Mouse (Mus musculus): ENCODE data around the gene Dclre1a.
"Not testable (repeated sequence)": the region's sequence is repeated elsewhere in the genome, so short reads cannot be mapped to it uniquely, and the experiment has no call there.

The Dclre1a gene

DNA sequence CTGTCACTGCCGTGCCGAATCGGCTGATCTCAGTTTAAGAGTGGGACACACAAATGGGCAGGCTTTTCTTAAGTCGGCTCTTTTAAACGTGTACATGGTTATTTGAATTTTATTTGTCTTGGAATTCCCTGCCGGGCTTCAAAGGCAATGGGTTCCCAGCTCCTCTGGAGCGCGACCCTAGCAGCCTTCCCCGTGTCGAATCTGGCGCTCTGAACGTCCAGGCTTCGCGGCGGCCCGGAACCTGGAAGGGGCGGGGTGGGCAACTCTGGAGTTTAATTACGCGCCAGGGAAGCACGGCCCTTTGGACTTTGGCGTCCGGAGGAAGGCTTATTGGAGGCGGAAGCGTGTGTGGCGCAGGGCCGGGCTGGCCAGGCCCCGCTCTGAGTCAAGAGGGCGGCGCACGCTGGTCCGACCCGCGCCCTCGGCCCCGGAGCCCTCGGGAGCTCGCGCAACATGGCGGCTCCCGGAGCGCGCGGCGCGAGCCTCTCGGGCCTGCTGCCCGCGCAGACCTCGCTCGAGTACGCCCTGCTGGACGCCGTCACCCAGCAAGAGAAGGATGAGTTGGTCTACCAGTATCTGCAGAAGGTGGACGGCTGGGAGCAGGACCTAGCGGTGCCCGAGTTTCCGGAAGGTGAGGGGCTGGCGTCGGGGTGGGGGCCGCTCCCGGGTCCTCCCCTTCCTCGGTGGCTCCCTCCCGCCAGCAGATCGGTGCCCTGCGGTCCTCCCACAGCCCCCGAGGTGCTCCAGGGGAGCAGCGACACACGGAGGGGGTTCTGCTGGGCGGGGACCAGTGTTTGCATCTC is 409 bp upstream of the Dclre1a start, which contains the start of gene Nhlrc2:
Gene Nhlrc2 (plus strand): TSS at position 32 of the 803 bp plus-strand sequence.
- DNase-seq (ENCODE audit: low read depth, low spot score), result peak; percentile 64

DNA sequence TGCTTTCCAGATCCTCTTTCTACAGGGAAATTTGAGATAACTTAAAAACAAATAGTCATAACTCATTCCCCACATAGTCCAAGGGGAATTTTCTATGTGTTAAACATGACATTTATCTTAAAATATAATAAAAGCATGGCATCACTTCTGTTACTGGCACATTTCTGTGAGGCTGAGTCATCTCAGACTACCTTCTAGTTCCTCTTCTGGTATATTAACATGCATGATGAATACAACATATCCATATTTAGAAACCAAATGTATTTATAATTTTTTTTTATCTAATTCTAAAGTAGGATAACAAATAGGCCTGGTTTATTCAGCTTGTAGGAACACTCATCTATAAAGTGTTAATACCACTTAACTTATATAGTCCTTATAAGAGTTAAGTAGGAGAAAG is 2.0 kb downstream of the Dclre1a start:
- DNase-seq (ENCODE audit: low read depth, low spot score), result no peak

DNA sequence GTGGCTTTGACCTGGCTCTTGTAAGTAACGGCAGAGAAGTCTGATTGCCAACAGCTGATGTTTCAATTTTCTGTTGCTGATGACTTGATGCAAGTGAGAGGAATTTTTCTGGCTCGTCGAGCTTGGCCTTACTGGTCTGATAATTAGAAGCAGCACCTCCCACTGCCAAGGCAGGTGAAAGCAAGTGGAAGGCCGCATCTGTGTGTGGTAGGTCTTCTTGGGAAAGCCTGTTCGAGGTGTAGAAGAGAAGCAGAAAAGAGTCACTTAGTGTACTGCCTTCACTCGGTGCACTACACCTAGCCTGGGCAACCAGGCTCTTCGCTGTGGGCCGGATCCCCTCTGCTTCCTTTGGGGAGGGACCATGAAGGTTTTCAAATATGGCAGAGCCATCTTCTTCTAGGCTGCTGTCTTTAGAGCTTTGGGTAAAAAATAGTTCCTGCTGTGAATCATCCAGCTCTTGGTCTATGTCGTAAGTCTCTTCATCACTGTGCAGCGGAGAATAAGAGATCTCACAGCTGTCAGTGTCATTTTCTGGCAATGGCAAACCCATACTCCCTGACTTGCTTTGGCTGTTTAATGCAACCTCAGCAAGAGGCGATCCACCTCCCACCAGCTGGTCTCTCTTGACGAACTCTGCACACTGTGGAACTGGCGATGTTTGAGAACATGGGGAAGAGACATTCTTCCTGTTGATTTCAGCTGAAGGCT is 3.2 kb downstream of the Dclre1a start:
- no peak for DNase-seq (ENCODE audit: low read depth, low spot score)

DNA sequence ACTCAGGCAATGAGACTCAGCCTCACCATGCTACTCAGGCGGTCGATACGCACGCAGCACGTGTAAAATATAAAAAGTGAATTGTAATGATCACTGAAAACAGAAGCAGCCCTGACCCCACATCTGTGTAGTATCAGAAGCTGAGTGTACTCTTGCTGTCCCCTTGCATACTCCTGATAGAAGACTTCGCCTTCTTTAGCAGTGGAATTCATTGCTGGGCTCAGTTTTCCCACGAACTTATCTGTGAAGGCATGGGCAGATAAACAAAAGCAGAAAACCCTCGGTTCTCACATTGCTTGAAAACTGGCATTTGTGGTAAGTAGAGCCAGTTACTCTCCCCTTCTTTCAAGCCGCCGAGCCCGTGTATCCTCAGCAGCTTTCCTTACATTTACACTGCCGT is 4.7 kb downstream of the Dclre1a start:
- no peak for DNase-seq (ENCODE audit: low read depth, low spot score)

DNA sequence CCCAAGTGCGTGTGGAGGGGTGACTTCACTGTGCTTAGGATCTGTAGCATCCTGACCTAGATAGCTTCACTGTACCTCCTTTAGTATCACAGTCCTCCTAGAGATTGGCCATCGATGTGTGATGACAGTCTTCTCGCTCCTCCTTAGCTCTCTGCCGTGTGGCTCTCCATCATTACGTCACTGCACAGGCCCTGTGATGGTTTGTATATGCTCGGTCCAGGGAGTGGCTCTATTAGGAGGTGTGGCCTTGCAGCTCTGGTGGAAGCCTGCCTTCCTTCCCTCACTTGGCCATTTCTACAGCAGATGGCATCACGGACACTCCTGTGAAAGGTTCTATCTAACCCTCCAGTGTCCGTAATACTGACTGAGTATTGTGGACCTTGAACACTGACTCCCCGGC is 12.3 kb downstream of the Dclre1a start:
- DNase-seq (ENCODE audit: low read depth, low spot score), result no peak

DNA sequence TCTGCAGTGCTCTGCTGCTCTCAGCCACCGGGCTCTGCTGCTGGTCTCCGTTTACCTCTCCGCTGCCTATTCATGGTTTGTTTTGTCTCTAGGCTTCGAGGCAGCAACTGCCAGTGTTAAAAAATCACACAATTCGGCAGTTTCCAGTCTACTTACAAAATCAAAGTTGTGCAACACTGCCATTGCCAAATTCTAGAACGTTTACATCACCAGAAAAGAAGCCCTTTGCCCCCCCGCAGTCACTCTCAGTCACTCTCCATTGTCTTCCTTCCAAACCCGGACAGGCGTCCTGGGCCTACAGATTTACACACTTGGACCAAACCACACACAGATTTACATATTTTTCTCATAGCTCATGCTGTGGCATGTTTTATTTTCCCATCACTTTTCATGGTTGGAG is 13.0 kb downstream of the Dclre1a start:
- DNase-seq (ENCODE audit: low read depth, low spot score), result no peak

DNA sequence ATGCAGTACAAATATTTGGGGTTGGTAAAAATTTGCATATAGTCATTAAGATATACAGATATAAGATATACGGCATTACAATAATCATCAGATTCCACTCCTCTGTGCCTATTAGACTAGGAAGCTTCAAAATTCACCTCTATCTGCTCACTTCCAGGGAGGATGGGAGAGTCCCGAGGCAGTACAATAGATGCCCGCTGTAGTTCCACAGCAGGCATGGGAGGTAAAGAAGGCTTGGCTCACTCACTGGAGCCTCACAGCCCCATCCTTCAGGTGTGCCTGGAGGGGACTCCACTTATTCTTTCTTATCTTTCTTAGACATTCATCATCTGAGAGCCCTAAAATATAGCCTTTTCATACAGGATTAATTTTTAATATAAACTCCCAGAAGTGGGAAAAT is 13.7 kb downstream of the Dclre1a start:
- no peak for DNase-seq (ENCODE audit: low read depth, low spot score)

DNA sequence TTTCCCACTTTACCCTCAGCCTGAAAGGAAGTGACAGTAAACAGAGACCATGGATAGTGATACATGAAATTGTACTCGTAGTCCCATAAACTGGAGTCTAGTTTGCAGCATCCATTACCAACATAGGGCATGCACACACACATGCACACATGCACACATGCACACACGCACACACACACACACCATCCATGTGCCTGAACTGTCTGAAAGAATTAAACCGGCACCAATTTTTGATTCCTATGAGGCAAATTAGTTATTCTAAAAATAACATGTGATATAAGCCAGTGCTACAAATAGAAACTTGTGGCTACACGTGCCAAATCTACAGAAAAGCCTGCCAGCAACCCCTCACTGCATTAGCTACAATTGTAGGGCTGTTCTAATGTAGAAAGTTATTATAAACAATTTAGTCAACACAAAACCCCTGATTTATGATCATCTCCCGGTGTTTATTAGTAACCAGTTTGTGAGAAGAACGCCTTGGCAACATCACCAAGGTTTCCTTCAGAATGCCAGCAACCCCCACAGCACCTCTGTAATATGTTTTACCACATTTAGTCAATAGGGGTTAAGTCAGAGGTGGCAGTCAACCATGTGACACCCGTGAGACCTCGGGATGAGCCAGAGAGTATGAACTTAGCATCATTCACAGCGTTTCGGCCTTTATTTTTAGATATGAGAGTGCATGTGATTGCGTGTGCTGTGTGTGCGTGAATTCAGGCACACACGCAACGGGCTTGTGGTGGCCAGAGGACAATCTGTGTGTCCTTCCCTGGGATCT is 14.5 kb downstream of the Dclre1a start:
- DNase-seq (ENCODE audit: low read depth, low spot score), result no peak

DNA sequence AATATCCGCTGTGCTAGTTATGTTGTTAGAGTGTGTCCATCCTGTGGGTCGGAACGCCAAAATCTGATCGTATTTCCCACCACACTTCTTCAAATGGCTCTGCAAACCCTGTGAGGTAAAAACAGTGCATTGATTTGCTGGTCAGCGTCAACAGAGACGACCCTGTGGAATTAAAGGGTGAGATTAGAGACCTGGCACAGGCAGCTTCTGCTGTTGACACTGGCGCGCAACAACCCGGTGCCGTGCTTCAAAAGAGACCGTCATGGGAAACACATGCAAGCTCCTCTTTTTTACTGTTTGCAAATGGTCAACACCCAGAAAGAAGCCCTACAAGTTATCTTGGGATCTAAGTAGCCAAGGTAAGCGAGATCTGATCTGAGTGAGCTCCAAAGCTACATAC is 16.8 kb downstream of the Dclre1a start:
- no peak for DNase-seq (ENCODE audit: low read depth, low spot score)

DNA sequence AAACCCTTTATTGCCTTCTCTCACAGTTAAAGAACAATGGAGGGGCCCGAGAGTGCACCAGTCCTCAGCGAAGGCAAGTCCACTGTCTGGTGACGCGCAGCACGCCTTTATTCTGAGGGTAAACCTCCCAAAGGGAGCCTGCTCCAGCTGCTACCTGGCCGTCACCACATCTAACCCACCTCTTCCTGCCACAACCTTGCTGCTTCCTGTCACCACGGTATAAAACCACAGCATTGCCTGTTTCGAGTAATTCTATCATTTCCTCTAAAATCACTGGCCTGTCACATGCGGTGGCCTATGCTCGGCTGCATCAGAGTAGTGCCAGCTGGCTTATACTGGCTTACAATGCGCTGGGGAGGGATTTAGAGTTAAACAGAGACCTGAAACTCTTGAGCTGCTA is 17.5 kb downstream of the Dclre1a start:
- DNase-seq (ENCODE audit: low read depth, low spot score), result not testable (repeated sequence)

DNA sequence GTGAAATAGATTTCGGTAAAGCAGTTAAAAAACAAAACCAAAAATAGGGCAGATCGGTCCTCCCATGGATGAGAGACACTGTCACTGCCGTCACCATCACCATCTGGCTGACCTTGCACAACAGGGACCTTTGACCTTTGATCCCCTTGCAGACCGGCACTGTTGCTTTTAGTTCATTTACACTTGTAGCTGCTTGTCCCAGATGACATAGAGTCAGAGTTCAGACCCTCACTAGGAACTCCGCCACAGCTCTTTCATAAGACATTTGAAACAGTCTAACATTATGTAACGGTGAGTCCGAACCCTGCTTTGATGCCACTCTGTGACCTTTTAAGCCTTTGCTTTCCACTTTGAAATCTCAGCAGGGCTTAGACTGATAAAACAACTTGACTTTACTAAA is 28.6 kb downstream of the Dclre1a start:
- not testable (repeated sequence) for DNase-seq (ENCODE audit: low read depth, low spot score)

DNA sequence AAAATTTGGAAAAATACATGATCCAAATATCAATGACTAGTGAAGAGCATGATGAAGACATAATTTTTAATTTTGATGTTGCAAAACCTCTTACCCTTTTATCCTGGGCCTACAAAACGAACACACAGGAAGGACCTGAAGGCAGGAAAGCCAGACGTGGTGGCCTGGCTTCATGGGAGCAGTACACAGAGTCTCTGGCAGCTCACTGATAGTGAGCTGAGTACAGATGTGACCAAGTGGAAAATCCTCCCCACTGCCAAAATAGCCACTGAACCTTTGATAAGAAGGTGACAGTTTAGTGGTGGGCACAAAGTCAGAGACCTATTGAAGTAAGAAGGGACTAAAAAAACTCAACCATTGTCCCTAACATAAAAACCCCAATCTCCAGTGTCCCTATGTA is 34.5 kb downstream of the Dclre1a start:
- DNase-seq (ENCODE audit: low read depth, low spot score), result not testable (repeated sequence)

DNA sequence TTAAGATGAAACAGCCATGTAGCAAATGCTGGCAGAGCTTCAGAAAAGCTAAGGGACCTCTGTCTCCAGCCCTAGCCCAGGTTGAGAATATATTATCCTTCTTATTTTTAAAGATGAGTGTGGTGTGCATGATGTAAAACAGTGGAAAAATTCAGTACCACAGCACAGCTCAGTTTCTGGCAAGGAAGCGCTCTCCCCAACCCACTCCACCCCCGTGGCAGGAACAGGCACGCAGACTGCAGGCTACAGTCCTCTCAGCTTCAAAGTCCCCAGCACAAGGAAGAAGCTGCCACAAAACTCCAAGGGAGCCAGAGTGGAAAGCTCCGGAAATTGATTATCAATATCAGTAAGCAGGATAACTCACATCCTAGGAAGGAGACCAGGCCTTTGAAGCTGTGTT is 36.8 kb downstream of the Dclre1a start:
- DNase-seq (ENCODE audit: low read depth, low spot score), result not testable (repeated sequence)

DNA sequence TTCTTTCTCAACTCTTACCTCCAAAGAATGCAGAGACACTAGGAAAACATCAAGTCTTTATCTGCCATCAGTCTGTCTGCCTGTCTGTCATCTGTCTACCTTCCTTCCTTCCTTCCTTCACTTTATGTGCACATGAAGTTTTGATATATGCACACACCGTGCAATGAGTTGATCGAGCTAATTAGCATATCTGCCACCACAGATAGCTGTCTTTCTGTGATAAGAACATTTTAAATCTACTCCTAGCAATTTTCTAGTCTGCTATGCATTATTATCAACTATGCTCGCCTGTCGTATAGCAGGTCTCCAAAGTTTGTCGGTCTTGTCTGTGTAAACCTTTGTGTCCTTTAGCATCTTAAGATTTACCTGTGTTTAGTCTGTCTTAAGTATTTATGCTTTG is 44.5 kb downstream of the Dclre1a start:
- not testable (repeated sequence) for DNase-seq (ENCODE audit: low read depth, low spot score)

DNA sequence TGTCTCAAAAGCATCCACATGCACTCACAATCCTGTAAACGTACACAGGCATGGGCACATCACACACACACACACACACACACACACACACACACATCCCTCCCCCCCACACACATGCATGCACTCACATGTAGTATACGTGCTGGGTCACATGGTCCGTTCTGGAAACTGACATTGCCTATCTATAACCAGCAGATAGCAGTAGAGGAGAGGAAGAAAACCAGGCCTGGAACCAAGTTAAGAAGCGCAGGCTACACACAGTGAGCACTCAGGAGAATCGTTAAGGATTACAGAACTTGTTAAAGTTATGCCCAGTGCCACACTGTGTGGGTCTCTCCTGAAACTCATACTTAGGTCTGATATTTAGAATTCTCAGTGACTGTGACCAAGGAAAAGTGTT is 45.0 kb downstream of the Dclre1a start:
- not testable (repeated sequence) for DNase-seq (ENCODE audit: low read depth, low spot score)

DNA sequence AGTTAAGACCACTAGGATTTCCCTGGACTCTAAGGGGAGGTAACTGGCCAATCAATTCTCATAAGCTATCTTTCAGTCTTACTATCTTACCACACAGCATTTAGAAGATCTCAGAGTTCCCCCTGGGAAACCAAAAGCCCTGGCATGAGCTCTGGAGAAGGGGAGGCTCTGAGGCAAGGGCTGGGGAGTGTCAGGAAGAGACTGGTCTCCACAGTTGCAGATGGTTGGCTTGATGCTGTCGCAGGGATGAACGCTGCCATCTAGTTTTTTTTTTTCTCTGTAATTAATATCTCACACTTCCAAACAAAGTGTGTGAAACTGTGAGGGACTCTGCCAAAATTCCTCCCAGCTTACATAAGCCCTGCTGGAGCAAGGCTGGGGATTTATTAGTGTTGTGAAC is 53.9 kb downstream of the Dclre1a start:
- not testable (repeated sequence) for DNase-seq (ENCODE audit: low read depth, low spot score)

DNA sequence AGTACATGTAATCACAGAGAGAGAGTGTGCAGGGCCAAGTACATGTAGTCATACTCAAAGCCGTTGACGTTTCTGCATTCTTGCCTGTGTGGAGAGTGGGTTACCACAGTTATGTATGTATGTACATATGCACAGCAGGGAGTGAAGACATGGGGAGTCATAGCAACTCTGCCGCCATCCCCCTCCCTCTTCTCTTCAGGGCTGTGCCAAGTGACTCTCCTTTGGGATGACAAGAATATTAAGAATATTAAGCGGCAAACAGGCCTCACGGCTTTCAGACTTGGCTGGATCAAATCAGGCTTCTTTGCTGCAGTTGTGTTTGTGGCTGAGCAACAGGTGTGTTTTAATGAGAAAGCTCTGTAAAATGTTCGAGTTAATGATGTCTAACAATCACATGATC is 58.4 kb downstream of the Dclre1a start:
- DNase-seq (ENCODE audit: low read depth, low spot score), result no peak

DNA sequence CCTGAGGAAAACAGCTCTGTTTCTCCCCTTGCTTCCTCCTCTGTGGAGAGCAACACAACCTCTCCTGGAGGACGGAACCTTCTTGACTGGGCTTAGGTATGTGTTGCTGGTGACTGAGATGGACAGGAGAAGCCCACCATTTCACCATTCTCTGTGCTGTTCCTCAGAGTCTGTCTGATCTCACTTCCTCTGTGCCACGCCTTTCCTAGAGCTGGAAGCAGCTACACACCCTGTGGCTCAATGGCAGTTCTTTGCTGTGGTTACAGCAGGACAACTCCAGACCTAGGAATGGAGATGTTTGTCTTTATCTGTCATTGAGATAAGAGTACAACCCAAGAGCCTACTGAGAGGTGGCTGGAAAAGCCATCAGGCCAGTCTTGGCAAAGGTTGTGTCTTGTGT is 60.7 kb downstream of the Dclre1a start:
- no peak for DNase-seq (ENCODE audit: low read depth, low spot score)

DNA sequence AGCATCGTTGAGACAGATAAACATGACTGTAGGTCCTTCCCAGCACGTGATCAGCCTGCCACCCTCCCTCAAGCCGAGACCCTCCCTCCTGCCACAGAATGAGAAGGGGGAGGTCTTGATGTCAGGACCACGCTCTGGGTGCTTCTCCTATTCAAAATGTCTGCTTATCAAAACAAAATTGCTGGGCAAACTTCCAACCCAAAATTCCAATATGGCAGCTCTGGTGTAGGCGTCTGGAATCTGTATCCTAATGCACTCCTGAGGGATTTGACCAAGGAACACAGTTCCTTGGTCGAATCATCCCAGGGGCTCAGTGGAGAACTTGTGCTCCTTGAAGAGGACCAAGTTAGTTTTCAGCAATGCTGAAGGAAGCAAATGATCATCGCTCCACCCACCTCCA is 61.1 kb downstream of the Dclre1a start:
- DNase-seq (ENCODE audit: low read depth, low spot score), result no peak

DNA sequence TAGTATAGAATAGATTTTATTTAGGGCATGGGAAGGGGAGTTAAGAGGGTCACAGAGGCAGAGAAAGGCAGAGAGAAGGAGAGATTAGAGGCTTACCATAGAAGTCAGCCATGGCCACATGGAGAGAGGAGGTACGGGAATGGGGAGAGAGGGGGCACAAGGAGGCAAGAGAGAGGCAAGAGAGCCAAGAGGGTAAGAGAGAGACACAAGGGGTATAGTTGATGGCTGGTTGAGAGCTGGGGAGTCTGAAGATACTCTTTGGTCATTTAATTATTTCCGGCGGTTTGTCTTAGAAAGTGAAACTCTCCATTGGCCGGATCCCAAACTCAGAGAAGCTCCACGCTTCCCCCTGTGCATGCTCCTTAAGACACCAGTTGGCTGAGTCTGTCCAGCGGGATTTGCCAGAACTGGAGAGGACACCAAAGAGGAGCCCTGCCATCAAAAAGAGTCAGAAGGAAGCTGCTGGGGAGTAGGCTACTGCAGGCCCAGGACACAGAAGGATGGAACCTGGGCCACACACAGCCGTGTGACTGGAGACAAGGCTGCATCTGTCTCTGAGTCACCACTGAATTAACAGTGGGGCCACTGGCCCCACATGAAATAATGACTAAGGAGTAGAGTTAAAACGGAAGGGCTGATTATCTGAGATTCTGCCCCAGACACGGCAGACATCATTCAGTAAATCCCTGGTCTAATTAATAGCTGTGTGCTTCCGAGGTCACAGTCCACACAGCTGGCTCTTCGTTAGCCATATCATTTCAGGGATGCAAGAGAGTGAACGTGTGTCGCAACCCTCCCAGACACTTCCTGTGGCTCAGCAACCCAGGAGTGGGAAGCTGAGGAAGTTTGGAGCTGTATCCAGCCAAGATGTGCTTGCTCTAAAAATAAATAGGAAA is 62.4 kb downstream of the Dclre1a start:
- DNase-seq (ENCODE audit: low read depth, low spot score), result no peak

DNA sequence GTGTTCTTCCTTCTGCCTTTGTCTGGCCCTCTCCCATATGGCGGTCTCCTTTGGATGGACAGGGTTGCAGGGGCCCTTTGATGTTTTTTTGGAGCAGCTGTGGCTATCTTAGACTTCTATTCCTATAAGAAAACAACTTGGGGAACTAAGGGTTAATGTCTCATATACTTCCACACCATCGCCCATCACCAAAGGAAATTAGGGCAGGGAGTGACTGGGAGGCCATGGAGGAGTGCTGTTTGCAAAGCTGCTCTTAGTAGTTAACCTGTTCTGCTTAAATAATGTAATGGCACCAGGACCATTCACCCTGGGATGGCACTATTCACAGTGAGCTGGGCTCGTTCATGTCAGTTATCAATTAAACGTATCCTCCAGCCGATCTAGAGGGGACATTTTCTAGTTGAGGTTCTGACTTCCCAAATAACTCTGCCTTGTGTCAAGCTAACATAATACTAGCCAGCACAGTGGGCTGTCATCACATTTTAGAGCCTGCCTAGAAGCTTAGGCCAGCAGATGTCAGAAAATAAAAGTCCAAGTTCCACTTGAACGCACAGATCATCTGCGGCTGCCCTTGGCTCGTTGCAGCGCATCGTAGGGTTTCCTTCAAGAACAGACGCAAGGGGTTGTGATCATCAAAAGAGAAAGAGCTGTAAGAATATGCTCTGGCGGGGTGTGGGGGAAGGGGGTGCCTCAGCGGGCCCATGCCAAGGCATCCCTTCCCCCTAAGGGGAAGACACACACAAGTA is 63.2 kb downstream of the Dclre1a start:
- no peak for DNase-seq (ENCODE audit: low read depth, low spot score)

Data from telencephalon, adult 2 months (tissue).